Mouse (Mus musculus) megakaryocyte-erythroid progenitor cell, adult 5 weeks (primary cell): ENCODE measurements around the gene Gm21761. TPM values are rescaled to one million over a fixed set of nuclear protein-coding genes. Genes with fewer than 3 reads are reported as not detected.

Experiments
- polyA plus RNA-seq: library from polyadenylated mRNA; stranded (reverse); fragments of >175 nt; gene quantifications from 2 replicates; pipeline ENCODE4 v1.2.3, GENCODE M21; 2012

Gene Gm21761
- polyA plus RNA-seq = not detected in 2 replicates

GRCm38 (mm10) chr13:119929172-119929571 is at the start of gene Gm21761:
Gene Gm21761 (minus strand): TSS chr13:119929272.

GRCm38 (mm10) chr13:119950706-119951105 is 21.6 kb upstream of the Gm21761 start, which contains the start of gene B020031M17Rik:
Gene B020031M17Rik (minus strand): TSS chr13:119950806.

GRCm38 (mm10) chr13:119894685-119895084 is 34.4 kb downstream of the Gm21761 start, which contains the start of gene Tcstv1:
Gene Tcstv1 (minus strand): TSS chr13:119894785.

Other genes starting within 250 kb of the Gm21761 start
- 2.3 and 3.1 TPM in 2 replicates for gene Hmgcs1, start 238.9 kb downstream of the Gm21761 start, polyA plus RNA-seq
- 0.28 and 0.31 TPM in 2 replicates for gene Nim1k, start 173.4 kb downstream of the Gm21761 start, polyA plus RNA-seq
- 38.2 and 43.5 TPM in 2 replicates for gene Zfp131, start 138.4 kb downstream of the Gm21761 start, polyA plus RNA-seq
- not detected in 2 replicates for gene AF067063, start 99.1 kb downstream of the Gm21761 start, polyA plus RNA-seq
- not detected in 2 replicates for gene D13Ertd608e, start 93.3 kb downstream of the Gm21761 start, polyA plus RNA-seq
- not detected in 2 replicates for gene Tcstv1, start 34.5 kb downstream of the Gm21761 start, polyA plus RNA-seq
- gene B020031M17Rik, start 21.5 kb upstream of the Gm21761 start, polyA plus RNA-seq = not detected in 2 replicates
- gene Gm36079, start 97.7 kb upstream of the Gm21761 start, polyA plus RNA-seq = 0.54 TPM in 1 of 2 replicates, not detected in the other
- gene Gm21188, start 122.9 kb upstream of the Gm21761 start, polyA plus RNA-seq = 1.1 and 2.4 TPM in 2 replicates
- gene Gm20767, start 211.0 kb upstream of the Gm21761 start, polyA plus RNA-seq = not detected in 2 replicates
- not detected in 2 replicates for gene Gm21818, start 243.2 kb upstream of the Gm21761 start, polyA plus RNA-seq